Mouse (Mus musculus): Measurements from ENCODE around the gene Nmi. TPM values are rescaled to one million over a fixed set of nuclear protein-coding genes. Genes with fewer than 3 reads are reported as not detected.
"Not testable (repeated sequence)": the region's sequence is repeated elsewhere in the genome, so short reads cannot be mapped to it uniquely, and the experiment has no call there.

The Nmi gene
- 16.0 and 16.4 TPM in 2 replicates for polyA plus RNA-seq (2015; fragmentation: Nextera tagmentation; extraction: Ambion mirVana)

DNA sequence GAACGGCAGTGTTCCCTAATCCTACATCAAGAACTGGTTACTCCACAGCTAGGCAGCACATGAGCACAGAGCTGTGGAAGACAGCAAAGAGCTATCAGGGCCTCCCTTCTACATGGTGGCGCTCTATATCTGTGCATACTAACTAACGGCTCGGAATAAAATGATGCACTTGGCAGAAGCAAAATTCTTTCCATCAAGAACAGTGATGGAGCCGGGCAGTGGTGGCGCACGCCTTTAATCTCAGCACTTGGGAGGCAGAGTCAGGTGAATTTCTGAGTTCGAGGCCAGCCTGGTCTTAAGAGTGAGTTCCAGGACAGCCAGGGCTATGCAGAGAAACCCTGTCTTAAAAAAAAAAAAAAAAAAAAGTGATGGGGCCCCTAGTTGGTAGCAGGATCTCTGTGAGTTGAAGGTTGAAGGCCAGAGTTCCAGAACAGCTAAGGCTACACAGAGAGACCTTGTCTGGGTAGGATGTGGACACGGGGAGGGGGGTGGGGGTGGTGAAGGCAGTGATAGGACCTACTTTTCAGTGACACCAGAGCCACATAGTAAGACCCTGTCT is at the start of gene Nmi:
Gene Nmi (minus strand): TSS at position 85 of the 559 bp plus-strand sequence.
- peak within 1 kb of the TSS; percentile 90 for H3K27ac ChIP-seq
- peaks cover 9% of the 10 kb centered on the region for H3K4me1 ChIP-seq
- peak within 1 kb of the TSS; percentile 75 for H3K4me3 ChIP-seq (replicated peaks)
- H3K9ac ChIP-seq: peak within 1 kb of the TSS; percentile 67
- H3K9me3 ChIP-seq (replicated peaks): 0 out of 2 replicates have a peak, but pooled peaks cover 3% of the 10 kb centered on the region
- WGBS: 76% methylated on average over 9 of the region's 9 CpGs
- ATAC-seq (replicated peaks; ENCODE audit: low FRiP score): peak; percentile 63; the same call in 1 of the 2 replicates
- H3K36me3 ChIP-seq: no peaks in the 10 kb centered on the region
- no peaks in the 10 kb centered on the region for H3K27me3 ChIP-seq
- peak within 1 kb of the TSS; percentile 70 for H3K4me2 ChIP-seq

DNA sequence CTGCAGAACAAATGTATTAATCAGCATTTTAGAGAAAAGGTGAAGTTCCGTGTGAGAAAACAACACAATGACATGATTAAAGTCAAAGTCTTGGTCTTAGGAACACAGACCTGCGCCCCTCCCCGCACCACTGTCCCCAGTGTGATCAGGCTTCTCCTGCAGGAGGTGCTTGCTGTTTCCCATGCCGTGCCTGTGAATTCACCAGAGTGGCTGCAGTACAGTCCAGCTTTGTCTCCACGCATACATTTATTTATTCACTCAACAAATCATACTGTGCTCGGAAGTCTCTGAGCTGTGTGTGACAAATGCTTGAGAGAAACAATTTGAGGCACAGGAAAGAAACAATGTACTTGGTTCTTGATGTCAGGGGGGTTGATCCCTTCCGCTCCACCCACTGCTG is 43.1 kb upstream of the Nmi start:
- H3K4me3 ChIP-seq (replicated peaks): no peak overlapping the region
- no peak for ATAC-seq (replicated peaks; ENCODE audit: low FRiP score)
- H3K4me2 ChIP-seq: no peak overlapping the region

DNA sequence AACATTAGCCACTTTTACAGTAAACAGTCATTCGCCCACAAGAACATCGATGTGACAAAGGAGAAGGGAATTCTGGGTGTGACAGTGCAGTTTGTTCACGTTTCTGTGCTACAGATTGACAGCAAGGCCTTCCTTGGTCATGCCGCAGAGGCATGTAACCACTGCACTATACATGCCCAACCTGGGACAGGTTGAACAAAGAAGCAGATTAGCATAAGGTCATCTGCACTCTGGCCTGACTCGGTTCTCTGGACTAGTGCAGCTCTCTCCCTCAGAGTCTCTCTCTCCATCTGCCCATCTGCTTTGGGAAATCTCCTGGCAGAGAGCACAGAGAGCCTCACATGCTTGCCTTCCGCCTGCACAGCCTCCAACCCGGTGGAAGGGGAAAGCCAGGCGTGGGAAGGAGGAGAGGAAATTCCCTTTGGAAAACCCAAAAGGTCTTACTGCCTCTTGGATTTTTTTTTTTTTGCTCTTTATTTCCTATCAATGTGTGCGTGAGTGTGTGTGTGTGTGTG is 40.1 kb upstream of the Nmi start:
- H3K36me3 ChIP-seq: no peaks in the 10 kb centered on the region
- H3K4me1 ChIP-seq: 0 out of 2 replicates have a peak, but pooled peaks cover 3% of the 10 kb centered on the region
- no peak overlapping the region for H3K27ac ChIP-seq
- ATAC-seq (replicated peaks; ENCODE audit: low FRiP score): no peak
- 76% methylated on average over 9 of the region's 9 CpGs for WGBS
- H3K9me3 ChIP-seq (replicated peaks): no peaks in the 10 kb centered on the region
- H3K4me3 ChIP-seq (replicated peaks): no peak overlapping the region
- H3K27me3 ChIP-seq: no peaks in the 10 kb centered on the region
- H3K4me2 ChIP-seq: no peak overlapping the region
- no peak overlapping the region for H3K9ac ChIP-seq

More for the DNA sequence above, 43.1 kb upstream of the Nmi start:
- no peak overlapping the region for H3K9ac ChIP-seq
- no peaks in the 10 kb centered on the region for H3K36me3 ChIP-seq
- WGBS: 48% methylated on average over 7 of the region's 7 CpGs
- H3K9me3 ChIP-seq (replicated peaks): no peaks in the 10 kb centered on the region
- H3K4me1 ChIP-seq: 0 out of 2 replicates have a peak, but pooled peaks cover 3% of the 10 kb centered on the region
- no peaks in the 10 kb centered on the region for H3K27me3 ChIP-seq
- no peak overlapping the region for H3K27ac ChIP-seq

DNA sequence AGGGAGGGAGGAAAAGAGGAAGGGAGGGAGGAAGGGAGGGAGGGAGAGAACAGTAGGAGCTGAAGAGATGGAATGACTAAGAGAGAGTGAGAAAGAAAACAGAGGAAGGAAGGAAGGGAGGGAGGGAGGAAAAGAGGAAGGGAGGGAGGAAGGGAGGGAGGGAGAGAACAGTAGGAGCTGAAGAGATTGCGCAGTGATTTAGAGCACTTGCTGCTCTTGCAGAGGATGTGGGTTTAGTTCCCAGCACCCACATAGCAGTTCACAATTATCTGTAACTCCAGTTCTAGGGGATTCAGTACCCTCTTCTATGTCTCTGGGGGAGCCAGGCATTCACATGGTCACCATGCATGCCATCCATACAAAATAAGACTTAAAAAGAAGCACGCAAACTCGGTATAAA is 38.5 kb upstream of the Nmi start:
- ATAC-seq (replicated peaks; ENCODE audit: low FRiP score); H3K9ac ChIP-seq; H3K9me3 ChIP-seq (replicated peaks); H3K4me1 ChIP-seq; H3K36me3 ChIP-seq; H3K4me2 ChIP-seq; H3K27ac ChIP-seq; H3K27me3 ChIP-seq; H3K4me3 ChIP-seq (replicated peaks): not testable (repeated sequence)
- 89% methylated on average over 3 of the region's 3 CpGs for WGBS

DNA sequence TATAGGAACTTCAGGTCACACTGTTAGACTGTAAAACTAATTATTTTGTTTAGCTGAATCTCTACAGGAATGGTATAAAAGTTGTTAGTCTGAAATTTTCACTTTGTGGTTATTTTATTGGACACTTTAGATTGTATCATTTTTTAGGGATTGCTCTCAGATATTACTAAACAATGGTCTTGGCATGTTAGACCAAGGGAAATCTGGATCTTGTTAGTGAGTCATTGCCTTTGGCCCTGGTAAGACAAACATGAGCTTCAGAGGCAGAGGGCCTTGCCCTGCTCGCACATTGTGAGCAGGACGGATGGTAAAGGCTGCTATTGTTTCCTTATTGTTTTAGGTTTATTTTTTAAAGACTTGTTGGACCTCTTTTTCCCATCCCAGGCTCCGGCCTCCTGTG is 33.1 kb upstream of the Nmi start:
- H3K4me2 ChIP-seq: no peak overlapping the region
- WGBS: 66% methylated on average over 3 of the region's 3 CpGs
- H3K4me3 ChIP-seq (replicated peaks): no peak overlapping the region
- H3K9ac ChIP-seq: no peak overlapping the region
- no peaks in the 10 kb centered on the region for H3K9me3 ChIP-seq (replicated peaks)
- no peak overlapping the region for H3K27ac ChIP-seq
- ATAC-seq (replicated peaks; ENCODE audit: low FRiP score): no peak
- no peaks in the 10 kb centered on the region for H3K27me3 ChIP-seq
- H3K36me3 ChIP-seq: no peaks in the 10 kb centered on the region
- no peaks in the 10 kb centered on the region for H3K4me1 ChIP-seq

DNA sequence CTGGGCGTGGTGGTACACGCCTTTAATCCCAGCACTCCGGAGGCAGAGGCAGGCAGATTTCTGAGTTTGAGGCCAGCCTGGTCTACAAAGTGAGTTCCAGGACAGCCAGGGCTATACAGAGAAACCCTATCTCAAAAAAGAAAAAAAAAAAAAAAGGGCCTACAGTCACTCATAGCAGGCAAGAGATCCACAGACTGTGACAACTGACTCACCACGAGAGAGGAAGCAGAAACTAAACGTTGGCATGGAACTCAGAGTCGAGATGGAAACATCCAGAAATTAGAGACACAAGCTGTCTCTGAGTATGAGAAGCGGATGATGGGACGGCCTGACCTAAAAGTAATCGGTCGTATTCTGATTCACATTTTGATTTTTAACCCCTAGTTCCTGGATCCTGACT is 29.0 kb upstream of the Nmi start:
- 88% methylated on average over 10 of the region's 10 CpGs for WGBS
- ATAC-seq (replicated peaks; ENCODE audit: low FRiP score); H3K4me2 ChIP-seq; H3K4me3 ChIP-seq (replicated peaks); H3K4me1 ChIP-seq; H3K36me3 ChIP-seq; H3K27ac ChIP-seq; H3K27me3 ChIP-seq; H3K9ac ChIP-seq; H3K9me3 ChIP-seq (replicated peaks): not testable (repeated sequence)

DNA sequence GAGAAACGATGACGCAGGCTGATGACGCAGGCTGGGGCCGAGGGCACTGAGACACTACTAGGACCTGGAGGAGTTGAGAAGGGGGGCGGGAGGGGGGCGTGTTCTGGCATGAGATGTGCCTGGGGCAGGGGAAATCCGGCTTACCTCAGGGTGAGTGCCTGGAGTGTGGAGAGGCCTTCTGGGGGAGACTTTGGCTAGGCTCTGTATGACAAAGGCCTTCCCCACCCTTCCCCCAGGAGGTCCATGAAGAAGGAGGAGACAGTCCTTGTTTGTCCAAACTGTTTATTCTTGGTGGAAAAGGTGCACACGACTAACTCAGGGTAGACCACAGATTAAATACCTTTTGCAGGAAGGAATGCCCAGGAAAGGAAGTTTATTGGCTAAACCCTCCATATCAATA is 28.2 kb upstream of the Nmi start:
- 88% methylated on average over 8 of the region's 8 CpGs for WGBS
- H3K9ac ChIP-seq: no peak overlapping the region
- H3K36me3 ChIP-seq: no peaks in the 10 kb centered on the region
- H3K4me3 ChIP-seq (replicated peaks): no peak overlapping the region
- ATAC-seq (replicated peaks; ENCODE audit: low FRiP score): no peak
- H3K27ac ChIP-seq: no peak overlapping the region
- H3K27me3 ChIP-seq: no peaks in the 10 kb centered on the region
- no peaks in the 10 kb centered on the region for H3K4me1 ChIP-seq
- H3K4me2 ChIP-seq: no peak overlapping the region
- H3K9me3 ChIP-seq (replicated peaks): no peaks in the 10 kb centered on the region

DNA sequence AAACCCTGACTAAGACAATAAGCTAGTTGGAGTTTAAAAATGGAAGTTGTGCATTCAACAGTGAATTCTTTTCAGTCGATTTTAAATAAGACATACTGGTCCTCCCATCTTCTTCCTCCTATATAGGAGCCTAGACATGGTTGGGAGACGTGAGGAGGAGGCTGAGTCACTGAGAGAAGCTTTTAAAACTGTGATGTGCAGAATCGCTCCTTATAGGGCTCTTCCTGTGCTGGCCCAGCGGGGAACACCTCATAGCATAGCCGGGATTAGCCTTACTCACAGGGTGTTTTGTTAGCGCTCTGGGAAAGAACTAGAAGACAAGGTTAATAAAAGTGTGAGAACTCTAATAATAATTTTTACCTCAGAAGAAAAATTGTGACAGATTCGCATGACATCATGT is 26.7 kb upstream of the Nmi start:
- Histone ChIP-seq H3K9ac (no peak overlapping the region), H3K36me3 (no peaks in the 10 kb centered on the region), H3K4me3 (replicated peaks) (no peak overlapping the region), H3K27ac (no peak overlapping the region), H3K27me3 (no peaks in the 10 kb centered on the region), H3K9me3 (replicated peaks) (no peaks in the 10 kb centered on the region), H3K4me1 (no peaks in the 10 kb centered on the region), H3K4me2 (no peak overlapping the region)
- no peak for ATAC-seq (replicated peaks; ENCODE audit: low FRiP score)
- WGBS: 69% methylated on average over 7 of the region's 7 CpGs

DNA sequence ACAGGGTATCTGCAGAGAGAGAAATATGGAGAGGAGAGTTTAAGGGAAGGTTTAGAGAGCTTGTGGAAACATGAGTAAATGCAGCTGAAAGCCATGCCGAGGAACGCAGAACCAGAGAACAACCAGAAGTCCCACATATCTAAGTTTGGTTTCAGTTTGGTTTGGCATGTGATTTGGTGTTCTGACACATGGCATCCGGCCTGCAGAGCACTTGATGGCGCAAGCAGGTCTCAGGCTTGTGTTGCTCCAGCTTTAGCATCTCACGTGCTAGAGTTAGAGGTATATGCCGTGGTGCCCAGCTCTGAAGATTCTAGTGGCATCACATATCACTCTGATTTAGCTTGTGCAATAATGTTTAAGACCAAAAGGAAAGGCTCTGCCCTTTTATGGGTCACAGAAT is 18.2 kb upstream of the Nmi start:
- no peaks in the 10 kb centered on the region for H3K27me3 ChIP-seq
- 87% methylated on average over 6 of the region's 6 CpGs for WGBS
- ATAC-seq (replicated peaks; ENCODE audit: low FRiP score): no peak
- no peaks in the 10 kb centered on the region for H3K4me1 ChIP-seq
- no peaks in the 10 kb centered on the region for H3K36me3 ChIP-seq
- H3K4me2 ChIP-seq: no peak overlapping the region
- no peak overlapping the region for H3K9ac ChIP-seq
- H3K9me3 ChIP-seq (replicated peaks): no peaks in the 10 kb centered on the region
- no peak overlapping the region for H3K4me3 ChIP-seq (replicated peaks)
- no peak overlapping the region for H3K27ac ChIP-seq

DNA sequence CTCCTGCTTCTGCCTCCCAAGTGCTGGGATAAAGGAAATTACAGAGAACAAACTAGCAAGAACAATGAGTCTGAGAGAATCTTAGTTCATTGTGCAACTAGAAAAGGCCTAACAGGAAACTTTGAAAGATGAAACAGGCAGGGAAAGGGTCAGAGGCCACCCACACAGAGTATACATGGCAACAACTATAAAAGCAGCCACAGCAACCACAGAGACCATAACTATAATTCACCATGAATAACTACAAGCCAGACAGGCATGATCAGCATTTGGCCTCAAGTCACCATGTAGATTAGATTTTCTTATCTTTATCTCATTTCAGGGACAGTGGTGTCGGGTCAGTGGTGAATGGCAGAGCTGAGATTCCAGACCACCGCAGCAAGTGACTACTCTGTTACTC is 16.3 kb upstream of the Nmi start:
- 55% methylated on average over 2 of the region's 2 CpGs for WGBS
- no peaks in the 10 kb centered on the region for H3K4me1 ChIP-seq
- H3K27me3 ChIP-seq: no peaks in the 10 kb centered on the region
- H3K4me3 ChIP-seq (replicated peaks): no peak overlapping the region
- no peaks in the 10 kb centered on the region for H3K36me3 ChIP-seq
- no peak overlapping the region for H3K27ac ChIP-seq
- H3K4me2 ChIP-seq: no peak overlapping the region
- no peak for ATAC-seq (replicated peaks; ENCODE audit: low FRiP score)
- no peaks in the 10 kb centered on the region for H3K9me3 ChIP-seq (replicated peaks)
- no peak overlapping the region for H3K9ac ChIP-seq

DNA sequence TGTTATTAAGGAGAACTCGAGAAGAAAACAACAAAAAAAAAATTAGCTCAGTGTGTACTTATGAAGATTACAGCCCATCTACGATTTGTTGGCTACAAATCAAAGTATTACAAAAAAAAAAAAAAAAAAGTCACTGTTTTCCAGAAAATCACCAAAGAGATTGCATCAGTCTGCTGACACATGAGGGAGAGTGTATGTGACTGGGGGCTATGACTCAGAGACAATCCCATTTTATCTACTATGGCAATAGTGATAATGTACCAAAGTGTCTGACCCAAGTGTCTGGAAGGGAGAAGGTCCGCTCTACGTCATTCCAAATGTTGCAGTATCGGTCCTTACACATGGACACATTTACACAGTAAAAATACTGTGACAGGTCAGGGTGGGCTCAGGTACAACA is 13.4 kb upstream of the Nmi start:
- H3K4me1 ChIP-seq: peaks cover 8% of the 10 kb centered on the region
- no peaks in the 10 kb centered on the region for H3K27me3 ChIP-seq
- no peak overlapping the region for H3K4me3 ChIP-seq (replicated peaks)
- ATAC-seq (replicated peaks; ENCODE audit: low FRiP score): no peak
- whole genome bisulfite sequencing: 85% methylated on average over 5 of the region's 5 CpGs
- no peaks in the 10 kb centered on the region for H3K9me3 ChIP-seq (replicated peaks)
- H3K36me3 ChIP-seq: no peaks in the 10 kb centered on the region
- H3K4me2 ChIP-seq: no peak overlapping the region
- H3K9ac ChIP-seq: no peak overlapping the region
- no peak overlapping the region for H3K27ac ChIP-seq

DNA sequence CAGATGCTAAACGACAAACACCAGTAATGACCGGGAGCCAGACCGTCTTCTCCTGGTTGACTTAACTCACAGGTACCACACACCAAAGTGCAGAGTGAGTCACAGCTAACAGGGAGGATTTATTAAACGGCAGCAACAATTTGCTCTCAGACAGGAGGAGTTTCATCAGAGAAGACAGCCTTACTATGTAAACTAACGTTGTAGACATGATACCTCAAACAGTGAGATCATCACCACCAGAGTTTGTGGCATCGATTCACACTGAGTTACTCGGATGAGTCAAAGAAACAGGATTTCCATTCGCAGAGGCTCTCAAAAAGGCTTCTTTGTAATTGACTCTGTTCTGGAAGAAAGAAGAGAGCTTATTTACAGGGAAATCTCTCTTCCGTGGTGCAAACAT is 12.9 kb upstream of the Nmi start:
- no peak overlapping the region for H3K4me3 ChIP-seq (replicated peaks)
- H3K36me3 ChIP-seq: no peaks in the 10 kb centered on the region
- 50% methylated on average over 9 of the region's 9 CpGs for WGBS

DNA sequence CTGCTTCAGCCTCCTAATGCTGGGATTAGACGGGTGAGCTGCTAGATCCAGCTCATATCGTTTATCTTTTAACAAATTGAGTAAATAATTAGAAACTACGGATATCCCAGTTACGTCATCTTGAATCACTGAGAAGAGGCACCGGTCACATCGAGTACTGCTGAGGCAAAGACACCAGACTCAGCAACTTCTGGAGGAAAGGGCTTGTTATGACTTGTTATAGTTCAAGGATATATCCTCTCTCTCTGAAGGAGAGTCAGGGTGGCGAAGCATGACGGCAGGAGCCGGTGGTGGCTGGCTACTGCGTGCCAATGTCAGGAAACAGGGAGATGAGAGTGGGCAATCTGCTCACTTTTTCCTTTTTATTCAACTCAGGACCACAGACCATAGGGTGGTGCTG is 11.9 kb upstream of the Nmi start:
- WGBS: 81% methylated on average over 10 of the region's 10 CpGs
- Histone ChIP-seq H3K27me3 (no peaks in the 10 kb centered on the region), H3K4me2 (no peak overlapping the region), H3K4me1 (peaks cover 11% of the 10 kb centered on the region), H3K9ac (no peak overlapping the region), H3K4me3 (replicated peaks) (no peak overlapping the region), H3K9me3 (replicated peaks) (no peaks in the 10 kb centered on the region), H3K27ac (no peak overlapping the region), H3K36me3 (no peaks in the 10 kb centered on the region)
- ATAC-seq (replicated peaks; ENCODE audit: low FRiP score): peak; percentile 36; the same call in 1 of the 2 replicates

More for the DNA sequence above, 12.9 kb upstream of the Nmi start:
- ATAC-seq (replicated peaks; ENCODE audit: low FRiP score): no peak
- Histone ChIP-seq H3K4me2 (no peak overlapping the region), H3K9me3 (replicated peaks) (no peaks in the 10 kb centered on the region), H3K27ac (no peak overlapping the region), H3K4me1 (peaks cover 11% of the 10 kb centered on the region), H3K9ac (no peak overlapping the region), H3K27me3 (no peaks in the 10 kb centered on the region)
